ENCODE assay signal across 12 mouse cellular contexts in genomic region chr1:172221297-172222063, GRCm38 (mm10). TPM values are rescaled to one million over a fixed set of nuclear protein-coding genes. Genes with fewer than 3 reads are reported as not detected.
A peak's percentile ranks its signal among the peaks of the same experiment; 100 is the strongest.
DNase-seq lines count a peak whose midpoint lies in the region; ATAC-seq lines count a peak whose summit lies in the region.
"Had no signal": no experiment of that assay in that cellular context is flagged by ENCODE, and none has a peak within 500 bp of the region (broad histone marks: within the 10 kb centered on the region; RNA-seq: fewer than 3 reads in every experiment).

No protein-coding gene starts in this region.

- H3K4me1 ChIP-seq in kidney, embryonic 15.5 days = peaks cover 56% of the 10 kb centered on the region
- H3K4me1 ChIP-seq in embryonic facial prominence, embryonic 15.5 days = peaks cover 43% of the 10 kb centered on the region
- peaks cover 17% of the 10 kb centered on the region for H3K4me1 ChIP-seq in limb, embryonic 11.5 days (ENCODE audit: control insufficient read depth, insufficient read depth, low read length)

- ATAC-seq in kidney, embryonic 15.5 days (replicated peaks; ENCODE audit: low FRiP score) = peak; percentile 68
- peak; percentile 68 for ATAC-seq in embryonic facial prominence, embryonic 15.5 days (ENCODE audit: insufficient number of reproducible peaks, low FRiP score, low TSS enrichment, low read depth)
- peak; percentile 72 for ATAC-seq in limb, embryonic 11.5 days (ENCODE audit: insufficient number of reproducible peaks, low FRiP score, low TSS enrichment, low read depth)

- WGBS in kidney, embryonic 15.5 days = 19% methylated on average over 11 of the region's 11 CpGs
- whole genome bisulfite sequencing in embryonic facial prominence, embryonic 15.5 days = 30% methylated on average over 11 of the region's 11 CpGs
- WGBS in limb, embryonic 11.5 days = 26% methylated on average over 11 of the region's 11 CpGs

- H3K27ac ChIP-seq in kidney, embryonic 15.5 days = peak overlapping the region; percentile 85
- H3K27ac ChIP-seq in embryonic facial prominence, embryonic 15.5 days (replicated peaks) = peak overlapping the region; percentile 83
- H3K27ac ChIP-seq in limb, embryonic 11.5 days (replicated peaks; ENCODE audit: low read depth, low read length) = peak overlapping the region; percentile 87

- no peaks in the 10 kb centered on the region for H3K36me3 ChIP-seq in kidney, embryonic 15.5 days
- no peaks in the 10 kb centered on the region for H3K36me3 ChIP-seq in embryonic facial prominence, embryonic 15.5 days
- no peaks in the 10 kb centered on the region for H3K36me3 ChIP-seq in limb, embryonic 11.5 days (ENCODE audit: control insufficient read depth, insufficient read depth, low read length)
- H3K36me3 ChIP-seq: G1E; hindbrain, embryonic 15.5 days had no signal

- no peak overlapping the region for H3K4me3 ChIP-seq in kidney, embryonic 15.5 days (replicated peaks)
- H3K4me3 ChIP-seq in embryonic facial prominence, embryonic 15.5 days (replicated peaks) = no peak overlapping the region
- H3K4me3 ChIP-seq in limb, embryonic 11.5 days (ENCODE audit: low read depth, low read length) = no peak overlapping the region
- H3K4me3 ChIP-seq: hindbrain, embryonic 15.5 days had no signal

- H3K4me2 ChIP-seq in kidney, embryonic 15.5 days = no peak overlapping the region
- H3K4me2 ChIP-seq in embryonic facial prominence, embryonic 15.5 days (replicated peaks) = no peak overlapping the region
- no peak overlapping the region; the same call in 1 of the 2 replicates for H3K4me2 ChIP-seq in limb, embryonic 11.5 days (ENCODE audit: low read depth, severe bottlenecking)
- H3K4me2 ChIP-seq: hindbrain, embryonic 15.5 days had no signal

- no peaks in the 10 kb centered on the region for H3K27me3 ChIP-seq in kidney, embryonic 15.5 days
- H3K27me3 ChIP-seq in embryonic facial prominence, embryonic 15.5 days = no peaks in the 10 kb centered on the region
- no peaks in the 10 kb centered on the region for H3K27me3 ChIP-seq in limb, embryonic 11.5 days (ENCODE audit: control insufficient read depth, insufficient read depth, low read length)
- H3K27me3 ChIP-seq: hindbrain, embryonic 15.5 days had no signal

- H3K9me3 ChIP-seq in kidney, embryonic 15.5 days (replicated peaks) = no peaks in the 10 kb centered on the region
- no peaks in the 10 kb centered on the region for H3K9me3 ChIP-seq in embryonic facial prominence, embryonic 15.5 days (replicated peaks)
- no peaks in the 10 kb centered on the region for H3K9me3 ChIP-seq in limb, embryonic 11.5 days (ENCODE audit: control insufficient read depth, low read length)
- H3K9me3 ChIP-seq: G1E; hindbrain, embryonic 15.5 days had no signal

- H3K9ac ChIP-seq in kidney, embryonic 15.5 days = no peak overlapping the region
- no peak overlapping the region for H3K9ac ChIP-seq in embryonic facial prominence, embryonic 15.5 days
- H3K9ac ChIP-seq in limb, embryonic 11.5 days (ENCODE audit: low read length) = peak overlapping the region; percentile 45
- H3K9ac ChIP-seq: hindbrain, embryonic 15.5 days had no signal

- no peak for DNase-seq in kidney, postnatal 4 days
- DNase-seq in embryo, embryonic 9.5 days (ENCODE audit: extremely low spot score) = peak; percentile 49
- DNase-seq in limb, embryonic 11.5 days (ENCODE audit: low spot score) = peak; percentile 58
- no peak for DNase-seq in right cerebral cortex, postnatal 10 days (ENCODE audit: low spot score in 2 of 2)
- DNase-seq in frontal cortex, postnatal 25 days (ENCODE audit: low spot score in 2 of 2) = no peak
- DNase-seq: adrenal gland, postnatal 36 days; cerebellum, postnatal 25 days had no signal

RNA-seq across cellular contexts. Expression of gene Casq1, which starts 1.8 kb away (rescaled TPM):
- 6.2 and 8.9 TPM in 2 replicates for polyA plus RNA-seq in kidney, embryonic 15.5 days (2015; fragmentation: Nextera tagmentation; extraction: Ambion mirVana)
- polyA plus RNA-seq in embryonic facial prominence, embryonic 15.5 days (2015; fragmentation: Nextera tagmentation; extraction: Ambion mirVana) = 18.9 and 24.6 TPM in 2 replicates
- polyA plus RNA-seq in limb, embryonic 11.5 days (2014; fragmentation: Nextera tagmentation; extraction: Ambion mirVana) = 1.6 and 2.2 TPM in 2 replicates
- polyA plus RNA-seq: G1E had no signal

RNA-seq across cellular contexts. Expression of gene Pea15a, which starts 14.9 kb away (rescaled TPM):
- 107 and 124 TPM in 2 replicates for polyA plus RNA-seq in kidney, embryonic 15.5 days (2015; fragmentation: Nextera tagmentation; extraction: Ambion mirVana)
- polyA plus RNA-seq in embryonic facial prominence, embryonic 15.5 days (2015; fragmentation: Nextera tagmentation; extraction: Ambion mirVana) = 122 and 131 TPM in 2 replicates
- 81.9 and 82.3 TPM in 2 replicates for polyA plus RNA-seq in limb, embryonic 11.5 days (2014; fragmentation: Nextera tagmentation; extraction: Ambion mirVana)

RNA-seq across cellular contexts. Expression of gene Atp1a4, which starts 36.7 kb away (rescaled TPM):
- polyA plus RNA-seq in kidney, embryonic 15.5 days (2015; fragmentation: Nextera tagmentation; extraction: Ambion mirVana) = 0.05 TPM in 1 of 2 replicates, not detected in the other
- polyA plus RNA-seq in embryonic facial prominence, embryonic 15.5 days (2015; fragmentation: Nextera tagmentation; extraction: Ambion mirVana) = not detected in 2 replicates
- polyA plus RNA-seq in limb, embryonic 11.5 days (2014; fragmentation: Nextera tagmentation; extraction: Ambion mirVana) = not detected in 2 replicates
- polyA plus RNA-seq: G1E; small intestine, adult 2 months had no signal

RNA-seq across cellular contexts. Expression of gene Igsf8, which starts 40.0 kb away (rescaled TPM):
- 48.9 and 54.4 TPM in 2 replicates for polyA plus RNA-seq in kidney, embryonic 15.5 days (2015; fragmentation: Nextera tagmentation; extraction: Ambion mirVana)
- polyA plus RNA-seq in embryonic facial prominence, embryonic 15.5 days (2015; fragmentation: Nextera tagmentation; extraction: Ambion mirVana) = 71.9 and 73.4 TPM in 2 replicates
- polyA plus RNA-seq in limb, embryonic 11.5 days (2014; fragmentation: Nextera tagmentation; extraction: Ambion mirVana) = 31.9 and 35.4 TPM in 2 replicates

Comparison
In these comparisons a context has a peak if more than half of its experiments do, and no peak if none do; other contexts are left out.
1. DNase-seq: peak in embryo, embryonic 9.5 days (single experiment) and limb, embryonic 11.5 days (single experiment); none in kidney, postnatal 4 days (0 of 2), right cerebral cortex, postnatal 10 days (0 of 2) and frontal cortex, postnatal 25 days (0 of 2).
2. Peak in every context shown above with its lines, with median percentiles within 50 percentile points of each other: ATAC-seq and H3K27ac ChIP-seq.